Mouse (Mus musculus) T-helper 1 cell (primary cell): ENCODE measurements around the gene Olfr1199.

Source experiments
- in situ Hi-C: fragments of 300-600 bp; cut with MboI, MseI; formaldehyde crosslinking; loops from one replicate; pipeline ENCODE4 v1.15.1; 2025; ENCODE audit warnings: high pct_unique_total_duplicates

The Olfr1199 gene

GRCm38 (mm10) chr2:88760369-88760768 lies at the start of gene Olfr1199:
Gene Olfr1199, minus strand, starts transcription at chr2:88760469.
- in situ Hi-C loops, result no loop called here

GRCm38 (mm10) chr2:88792736-88793135 lies 32.5 kb upstream of the Olfr1199 start, which contains the start of gene Olfr1201:
Gene Olfr1201, plus strand, starts transcription at chr2:88793036.
- in situ Hi-C loops, result no loop called here

GRCm38 (mm10) chr2:88770388-88770787 lies 10.1 kb upstream of the Olfr1199 start, which contains the start of gene Olfr1200:
Gene Olfr1200, minus strand, starts transcription at chr2:88770488.
- in situ Hi-C loops, result no loop called here

GRCm38 (mm10) chr2:88751270-88751669 lies 9.0 kb downstream of the Olfr1199 start, which contains the start of gene Olfr1198:
Gene Olfr1198, minus strand, starts transcription at chr2:88751370.
- in situ Hi-C loops, result no loop called here

- in situ Hi-C loops, result no loop called here
Measured at GRCm38 (mm10) chr2:88743379-88743778, 16.9 kb downstream of the Olfr1199 start.

- in situ Hi-C loops, result no loop called here
Measured at GRCm38 (mm10) chr2:88732266-88732665, 28.0 kb downstream of the Olfr1199 start, which contains the start of gene Olfr1197. Gene Olfr1197, minus strand, starts transcription at chr2:88732366.

GRCm38 (mm10) chr2:88704497-88704896 lies 55.8 kb downstream of the Olfr1199 start, which contains the start of gene Olfr1196:
Gene Olfr1196, minus strand, starts transcription at chr2:88704597.
- in situ Hi-C loops, result no loop called here
